Mouse (Mus musculus) stomach, embryonic 14.5 days (tissue): ENCODE measurements around the gene Gm30083. TPM values are rescaled to one million over a fixed set of nuclear protein-coding genes. Genes with fewer than 3 reads are reported as not detected.

Experiments
- ATAC-seq: fragments of 200-750 bp; cut with Nextera tagmentation; 2 replicates; pipeline ENCODE4 v1.8.0; 2017; ENCODE audit warnings: low read depth, moderate TSS enrichment; ENCODE audit not compliant: insufficient number of reproducible peaks, insufficient read depth, low FRiP score
- H3K27ac ChIP-seq: fragments of 300-500 bp; sonication (generic); 2 replicates; pipeline ENCODE4 v1.5.1; 2014; ENCODE audit warnings: mild to moderate bottlenecking, low read length, moderate library complexity, mixed read lengths
- H3K27me3 ChIP-seq: fragments of 300-500 bp; sonication (generic); 2 replicates; pipeline ENCODE4 v1.6.1; 2014; ENCODE audit warnings: low read length, control low read depth, mixed read lengths; ENCODE audit not compliant: control insufficient read depth, insufficient read depth
- H3K36me3 ChIP-seq: fragments of 300-500 bp; sonication (generic); 2 replicates; pipeline ENCODE4 v1.6.1; 2014; ENCODE audit warnings: mild to moderate bottlenecking, control low read depth, low read length, moderate library complexity, mixed read lengths; ENCODE audit not compliant: control insufficient read depth, insufficient read depth
- H3K4me1 ChIP-seq: fragments of 300-500 bp; sonication (generic); 2 replicates; pipeline ENCODE4 v1.6.1; 2014; ENCODE audit warnings: low read length, control low read depth, mixed read lengths; ENCODE audit not compliant: control insufficient read depth, insufficient read depth
- H3K4me2 ChIP-seq: fragments of 300-500 bp; sonication (generic); replicated peaks from 2 replicates; pipeline ENCODE4 v1.6.1; 2014; ENCODE audit warnings: low read depth, low read length, control low read depth
- H3K4me3 ChIP-seq: fragments of 300-500 bp; sonication (generic); 2 replicates; pipeline ENCODE4 v1.5.1; 2014; ENCODE audit warnings: low read depth, low read length, control low read depth
- H3K9ac ChIP-seq: fragments of 300-500 bp; sonication (generic); replicated peaks from 2 replicates; pipeline ENCODE4 v1.6.1; 2014; ENCODE audit warnings: low read depth, mild to moderate bottlenecking, control low read depth, low read length, moderate library complexity, mixed read lengths
- H3K9me3 ChIP-seq: fragments of 300-500 bp; sonication (generic); 2 replicates; pipeline ENCODE4 v1.6.1; 2016; ENCODE audit warnings: low read depth, low read length, control low read depth; ENCODE audit not compliant: control insufficient read depth
- WGBS: fragments of 180-500 bp; shearing (Covaris S2); extraction: QIAGEN DNeasy Blood & Tissue Kit; methylation state at CpG from one replicate; pipeline ENCODE4 v1.1.7; 2014; 5-methylcytosine and 5-hydroxymethylcytosine counted together
- polyA plus RNA-seq: library from polyadenylated mRNA; unstranded; fragments of >200 nt; fragmentation: Nextera tagmentation; extraction: Ambion mirVana; gene quantifications from 2 replicates; pipeline ENCODE4 v1.2.1, GENCODE M21; 2014

Gm30083 gene
- not detected in 2 replicates for polyA plus RNA-seq

DNA sequence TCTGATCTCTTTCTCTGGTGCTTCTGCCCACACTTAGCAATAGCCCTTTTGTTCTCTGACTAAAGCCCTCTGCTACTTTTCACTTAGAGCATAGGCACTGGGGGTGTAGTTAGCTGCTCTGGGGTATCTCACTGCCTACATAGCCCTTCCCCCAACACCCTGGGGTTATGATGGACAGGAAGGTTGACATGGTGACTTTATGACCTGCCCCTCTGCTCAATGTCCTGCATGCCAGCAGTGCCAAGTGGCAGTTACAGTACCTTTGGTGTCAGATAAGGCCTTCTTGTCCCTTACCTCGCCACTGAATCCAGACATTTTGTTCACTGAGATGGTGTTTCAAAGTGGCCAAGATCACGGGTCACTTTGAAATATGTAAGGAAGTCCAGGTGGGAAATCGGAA is at the start of gene Gm30083:
Gm30083 (minus strand) TSS at position 120 of the 400 bp plus-strand sequence.
- Histone ChIP-seq H3K4me3 (no peak within 1 kb of the TSS), H3K27ac (no peak within 1 kb of the TSS), H3K27me3 (no peaks in the 10 kb centered on the region), H3K9ac (no peak within 1 kb of the TSS), H3K9me3 (no peaks in the 10 kb centered on the region), H3K4me1 (no peaks in the 10 kb centered on the region), H3K36me3 (no peaks in the 10 kb centered on the region), H3K4me2 (no peak within 1 kb of the TSS)
- ATAC-seq = no peak
- WGBS = 90% methylated on average over 3 of the region's 3 CpGs

DNA sequence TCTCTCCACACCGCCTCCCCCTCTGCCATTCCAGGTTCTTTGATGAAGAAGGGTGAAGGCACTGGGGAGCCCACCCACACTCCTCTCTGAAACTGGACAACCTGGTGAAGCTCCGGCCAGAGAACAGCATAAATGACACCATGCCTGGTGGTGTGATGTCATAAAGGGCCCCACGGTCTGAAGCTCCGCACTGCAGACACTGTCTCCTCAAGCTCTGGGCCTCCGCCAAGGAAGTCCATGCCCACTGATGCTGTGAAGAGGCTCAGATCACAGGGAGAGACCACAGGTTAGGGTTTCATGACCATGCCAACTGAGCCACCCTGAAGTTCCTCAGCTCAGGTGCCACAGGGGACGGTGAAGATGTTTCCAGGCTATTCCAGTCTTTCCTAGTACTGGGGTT is 37.5 kb upstream of the Gm30083 start, which contains the start of gene Antxrl:
Antxrl (plus strand) TSS at position 192 of the 400 bp plus-strand sequence.
- no peak within 1 kb of the TSS for H3K9ac ChIP-seq
- H3K4me3 ChIP-seq = no peak within 1 kb of the TSS
- no peak within 1 kb of the TSS for H3K4me2 ChIP-seq
- 89% methylated on average over 6 of the region's 6 CpGs for WGBS
- no peak for ATAC-seq
- no peaks in the 10 kb centered on the region for H3K27me3 ChIP-seq
- no peaks in the 10 kb centered on the region for H3K4me1 ChIP-seq
- no peak within 1 kb of the TSS for H3K27ac ChIP-seq
- no peaks in the 10 kb centered on the region for H3K36me3 ChIP-seq
- no peaks in the 10 kb centered on the region for H3K9me3 ChIP-seq

DNA sequence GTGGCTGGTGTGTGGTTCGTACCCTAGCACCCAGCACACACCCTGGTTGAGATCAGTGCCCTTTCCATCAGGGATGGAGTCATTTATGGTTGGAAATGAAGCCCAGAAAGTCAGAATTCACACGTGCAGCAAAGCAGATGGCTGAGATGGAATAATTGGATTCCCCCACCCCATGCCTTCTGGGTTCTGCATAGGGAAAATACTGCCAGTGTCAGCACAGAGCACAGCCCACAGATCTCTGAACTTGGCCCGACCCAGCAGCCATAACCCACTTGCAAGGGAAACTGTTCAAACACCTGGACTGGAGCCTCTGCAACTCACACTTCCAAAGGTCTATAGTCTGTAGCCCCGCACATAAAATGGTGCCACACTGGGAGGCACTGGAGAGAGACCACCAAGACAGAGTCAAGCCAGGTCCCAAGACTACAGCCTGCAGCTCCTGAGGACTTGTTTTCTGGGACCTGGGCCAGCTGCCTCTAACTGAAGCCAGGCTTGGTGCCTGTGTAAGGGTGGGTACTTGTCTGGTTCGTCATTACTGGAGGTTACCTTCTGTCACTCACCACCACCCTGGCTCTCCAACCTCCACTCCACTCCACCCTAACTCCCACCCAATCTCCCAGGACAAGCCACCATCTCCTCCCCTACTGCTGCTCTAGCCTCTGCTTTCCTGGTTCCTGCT is 35.3 kb upstream of the Gm30083 start:
- Histone ChIP-seq H3K27ac (no peak overlapping the region), H3K4me1 (no peaks in the 10 kb centered on the region), H3K9ac (no peak overlapping the region), H3K9me3 (no peaks in the 10 kb centered on the region), H3K4me2 (no peak overlapping the region), H3K27me3 (no peaks in the 10 kb centered on the region), H3K4me3 (no peak overlapping the region), H3K36me3 (no peaks in the 10 kb centered on the region)
- ATAC-seq = no peak
- WGBS = 81% methylated on average over 5 of the region's 5 CpGs

DNA sequence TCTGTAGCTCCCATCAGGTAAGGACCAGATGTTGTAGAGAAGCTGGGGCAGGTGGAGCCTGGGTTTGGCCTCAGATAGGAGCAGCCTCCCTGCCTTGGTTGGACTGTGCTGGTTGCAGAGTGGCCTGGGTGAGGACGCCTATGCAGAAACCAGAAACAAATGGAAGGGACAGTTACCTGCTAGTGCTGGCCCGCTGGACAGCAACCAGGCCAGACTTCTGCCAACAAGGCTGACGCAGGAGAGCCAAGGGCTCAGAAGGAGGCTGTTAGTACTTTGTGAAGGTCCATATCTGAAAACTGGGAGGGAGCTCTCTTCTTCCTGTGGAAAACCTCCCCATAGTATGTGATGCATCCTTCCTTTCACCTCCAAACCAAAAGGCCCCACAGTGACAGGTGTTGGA is 28.4 kb upstream of the Gm30083 start:
- Histone ChIP-seq H3K9me3 (no peaks in the 10 kb centered on the region), H3K4me1 (no peaks in the 10 kb centered on the region), H3K4me2 (no peak overlapping the region), H3K9ac (no peak overlapping the region), H3K4me3 (no peak overlapping the region), H3K27ac (no peak overlapping the region), H3K36me3 (no peaks in the 10 kb centered on the region), H3K27me3 (no peaks in the 10 kb centered on the region)
- WGBS = 64% methylated on average over 3 of the region's 3 CpGs
- no peak for ATAC-seq

GRCm38 (mm10) chr14:34041241-34041640 is 26.3 kb upstream of the Gm30083 start:
- Histone ChIP-seq H3K9ac (no peak overlapping the region), H3K4me2 (no peak overlapping the region), H3K27me3 (no peaks in the 10 kb centered on the region), H3K27ac (no peak overlapping the region), H3K36me3 (no peaks in the 10 kb centered on the region), H3K9me3 (no peaks in the 10 kb centered on the region), H3K4me1 (no peaks in the 10 kb centered on the region), H3K4me3 (no peak overlapping the region)
- 82% methylated on average over 4 of the region's 4 CpGs for WGBS
- ATAC-seq = no peak

DNA sequence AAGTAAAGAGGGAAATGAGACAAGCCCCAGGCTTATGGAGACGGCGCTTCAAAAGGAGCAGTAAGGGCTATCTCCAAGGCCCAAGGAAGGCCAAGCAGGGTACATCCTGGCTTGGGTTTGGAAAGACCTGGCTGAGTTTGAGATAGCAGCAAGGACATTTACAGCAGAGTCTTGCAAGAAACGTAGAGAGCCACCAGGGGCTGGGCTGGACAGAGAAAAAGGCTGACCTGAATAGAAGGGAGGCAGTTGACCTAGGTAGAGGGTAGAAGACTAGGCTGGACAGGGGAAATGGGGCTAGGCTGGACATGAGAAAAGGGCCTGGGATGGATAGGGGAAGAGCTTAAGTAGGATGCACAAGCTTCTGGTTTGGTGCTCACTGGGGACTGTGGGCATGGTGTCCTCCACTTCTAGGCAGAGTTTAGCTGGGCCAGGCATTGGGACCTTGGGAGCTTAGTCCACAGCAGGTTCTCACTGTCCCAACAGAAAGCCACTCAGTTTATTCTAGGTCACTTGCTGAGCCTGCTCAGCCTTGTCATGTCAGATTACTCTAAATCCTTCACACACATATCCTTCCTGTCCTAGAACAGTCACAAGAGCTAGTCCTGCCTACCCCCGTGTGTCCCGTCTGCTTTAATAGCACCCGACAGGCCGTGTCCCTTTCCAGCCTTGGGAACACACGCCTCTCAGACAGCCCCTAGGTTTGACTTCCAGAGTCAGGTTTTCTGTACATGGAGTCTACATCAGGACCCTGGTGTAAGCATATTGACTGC is 19.0 kb upstream of the Gm30083 start:
- no peaks in the 10 kb centered on the region for H3K36me3 ChIP-seq
- H3K4me2 ChIP-seq = no peak overlapping the region
- no peaks in the 10 kb centered on the region for H3K4me1 ChIP-seq
- no peak overlapping the region for H3K27ac ChIP-seq
- H3K4me3 ChIP-seq = no peak overlapping the region
- no peaks in the 10 kb centered on the region for H3K27me3 ChIP-seq
- H3K9ac ChIP-seq = no peak overlapping the region
- no peaks in the 10 kb centered on the region for H3K9me3 ChIP-seq
- WGBS = 90% methylated on average over 8 of the region's 8 CpGs
- no peak for ATAC-seq

DNA sequence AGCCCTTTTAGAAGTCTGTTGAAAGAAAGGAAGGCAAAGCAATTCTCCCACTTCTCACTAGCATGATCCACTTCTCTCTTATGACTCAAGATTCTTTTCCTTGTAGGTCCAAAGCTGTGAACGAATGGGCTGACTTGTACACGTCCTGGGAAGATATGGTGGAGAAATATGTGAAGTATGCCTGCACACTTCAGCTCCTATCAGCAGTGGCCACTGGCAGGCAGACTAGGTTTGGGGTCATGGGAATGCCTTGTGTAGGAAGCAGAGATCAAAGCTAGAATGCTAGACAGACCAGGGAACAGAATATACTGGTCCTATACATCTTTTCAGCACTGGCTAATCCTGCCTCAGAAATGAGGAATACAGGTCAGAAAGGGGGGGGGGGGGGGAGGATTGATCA is 11.7 kb upstream of the Gm30083 start:
- no peaks in the 10 kb centered on the region for H3K27me3 ChIP-seq
- no peak overlapping the region for H3K27ac ChIP-seq
- no peaks in the 10 kb centered on the region for H3K4me1 ChIP-seq
- WGBS = 56% methylated on average over 2 of the region's 2 CpGs
- no peak overlapping the region for H3K4me2 ChIP-seq
- no peak for ATAC-seq
- no peaks in the 10 kb centered on the region for H3K36me3 ChIP-seq
- H3K9ac ChIP-seq = no peak overlapping the region
- H3K9me3 ChIP-seq = no peaks in the 10 kb centered on the region
- no peak overlapping the region for H3K4me3 ChIP-seq

DNA sequence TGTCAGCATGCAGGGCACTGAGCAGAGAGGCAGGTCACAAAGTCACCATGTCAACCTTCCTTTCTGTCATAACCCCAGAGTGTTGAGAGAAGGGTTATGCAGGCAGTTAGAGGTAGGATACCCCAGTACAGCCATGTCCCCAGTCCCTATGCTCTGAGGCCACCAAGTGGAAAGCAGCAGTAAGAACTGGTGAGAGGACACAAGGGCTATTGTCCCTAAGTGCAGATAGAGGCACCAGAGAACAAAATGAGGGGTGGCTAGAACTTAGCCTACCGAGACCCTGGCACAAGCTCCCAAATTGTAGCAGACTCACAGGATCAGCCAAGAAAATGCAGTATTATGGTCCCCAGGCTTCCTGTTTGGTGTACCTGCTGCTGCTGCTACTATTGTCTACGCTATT is 2.0 kb upstream of the Gm30083 start:
- WGBS = 87% methylated on average over 2 of the region's 2 CpGs
- Histone ChIP-seq H3K36me3 (no peaks in the 10 kb centered on the region), H3K4me3 (no peak overlapping the region), H3K27ac (no peak overlapping the region), H3K27me3 (no peaks in the 10 kb centered on the region), H3K4me2 (no peak overlapping the region), H3K4me1 (no peaks in the 10 kb centered on the region), H3K9ac (no peak overlapping the region), H3K9me3 (no peaks in the 10 kb centered on the region)
- no peak for ATAC-seq
